Mouse (Mus musculus) liver, embryonic 14.5 days (tissue): ENCODE measurements at regions not wholly inside any gene's neighbourhood (a gene's known extent, or its start where the extent isn't known, plus 50 kb on each side); places are given as distances from the start of the nearest gene placed in this dataset.

ENCODE experiments used
- CTCF ChIP-seq: IDR thresholded peaks from 2 replicates; pipeline ENCODE4 v1.5.1; 2016; ENCODE audit warnings: antibody characterized with exemption, low read depth, control low read depth
- EP300 ChIP-seq: IDR thresholded peaks from 2 replicates; pipeline ENCODE4 v1.6.1; 2016; ENCODE audit warnings: antibody characterized with exemption, low read depth

DNA sequence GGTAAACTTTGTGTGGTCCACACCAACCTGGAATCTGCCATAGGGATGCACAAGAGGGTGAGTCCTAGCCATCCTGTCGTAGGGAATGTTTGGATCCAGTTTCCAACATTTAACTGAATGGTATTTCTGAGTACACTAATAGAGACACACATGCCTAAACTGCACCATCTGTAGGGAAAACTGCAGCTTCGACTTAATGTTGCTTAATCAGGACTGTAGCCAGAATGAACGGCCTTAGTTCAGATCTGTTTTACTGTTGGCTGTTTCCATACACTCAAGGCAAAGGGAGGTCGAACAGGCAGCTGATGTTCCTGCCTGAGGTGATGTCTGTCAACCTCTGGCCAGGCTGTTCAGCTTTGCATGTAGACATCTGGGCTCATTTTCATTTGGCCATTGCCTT is 399.0 kb upstream of the Tmem132c start:
- TF ChIP-seq EP300 (no peak), CTCF (no peak)
